Mouse (Mus musculus): ENCODE measurements around the gene Hprt.

The Hprt gene

GRCm38 (mm10) chrX:53045187-53045903, 57.4 kb downstream of the Hprt start:
- DNase-seq, result peak; percentile 48

GRCm38 (mm10) chrX:53046033-53046432, 58.1 kb downstream of the Hprt start:
- no peak for DNase-seq

- no peak for DNase-seq
Measured at GRCm38 (mm10) chrX:53046911-53047310, 59.0 kb downstream of the Hprt start.

GRCm38 (mm10) chrX:53049196-53049595, 61.3 kb downstream of the Hprt start:
- no peak for DNase-seq

GRCm38 (mm10) chrX:53050353-53050752, 62.4 kb downstream of the Hprt start:
- peak; percentile 67 for DNase-seq

- DNase-seq, result peak; percentile 67
Measured at GRCm38 (mm10) chrX:53052652-53053500, 64.9 kb downstream of the Hprt start.

- no peak for DNase-seq
Measured at GRCm38 (mm10) chrX:53053885-53054284, 65.9 kb downstream of the Hprt start.

- no peak for DNase-seq
Measured at GRCm38 (mm10) chrX:53055771-53056170, 67.8 kb downstream of the Hprt start.

GRCm38 (mm10) chrX:53056627-53057026, 68.7 kb downstream of the Hprt start:
- DNase-seq, result peak; percentile 59

- DNase-seq, result peak; percentile 84
Measured at GRCm38 (mm10) chrX:53057054-53057759, 69.3 kb downstream of the Hprt start.

GRCm38 (mm10) chrX:53057760-53058090, 69.8 kb downstream of the Hprt start:
- DNase-seq, result no peak

- DNase-seq, result peak; percentile 23
Measured at GRCm38 (mm10) chrX:53058459-53059280, 70.7 kb downstream of the Hprt start.

- no peak for DNase-seq
Measured at GRCm38 (mm10) chrX:53059426-53060007, 71.6 kb downstream of the Hprt start.

- no peak for DNase-seq
Measured at GRCm38 (mm10) chrX:53064406-53064805, 76.5 kb downstream of the Hprt start.
